In genomic region chr14:74643296-74643695, GRCm38 (mm10) we compare ENCODE assay signal across 8 mouse cellular contexts. TPM values are rescaled to one million over a fixed set of nuclear protein-coding genes. Genes with fewer than 3 reads are reported as not detected.
A peak's percentile ranks its signal among the peaks of the same experiment; 100 is the strongest.
DNase-seq lines count a peak whose midpoint lies in the region; ATAC-seq and TF ChIP-seq lines count a peak whose summit lies in the region.

No protein-coding gene starts in this region.

- peak; percentile 43 for DNase-seq in ZHBTc4 (ENCODE audit: low read depth, low spot score)
- DNase-seq in gastrocnemius, adult 2 months, result peak; percentile 83
- DNase-seq in hindbrain, postnatal 0 days (ENCODE audit: low spot score), result peak; percentile 88
- DNase-seq in left cerebral cortex, adult 18-20 months (ENCODE audit: low spot score in 2 of 2), result peak; percentile 90 to 92
- DNase-seq in lung, postnatal 4 days, result peak; percentile 72 to 83
- DNase-seq in retina, postnatal 1 day, result peak; percentile 83
- peak; percentile 71 for DNase-seq in urinary bladder, adult 2 months (ENCODE audit: low spot score)

- 0% methylated on average over 4 of the region's 4 CpGs for WGBS in hindbrain, postnatal 0 days

- H3K27me3 ChIP-seq in hindbrain, postnatal 0 days (ENCODE audit: insufficient read depth, low read length), result no peaks in the 10 kb centered on the region

- H3K9me3 ChIP-seq in hindbrain, postnatal 0 days (ENCODE audit: low read length), result no peaks in the 10 kb centered on the region

- peak; percentile 99; the same call in 1 of the 2 replicates for TF ChIP-seq CTCF in gastrocnemius, adult 2 months (IDR thresholded peaks at IDR 0.05)
- peak; percentile 98 for TF ChIP-seq CTCF in hindbrain, postnatal 0 days (IDR thresholded peaks at IDR 0.05; ENCODE audit: low read depth)

- peaks cover 4% of the 10 kb centered on the region; the same call in 1 of the 2 replicates for H3K4me1 ChIP-seq in hindbrain, postnatal 0 days (ENCODE audit: insufficient read depth, low read length)

- H3K27ac ChIP-seq in gastrocnemius, adult 2 months, result peak overlapping the region; percentile 66
- H3K27ac ChIP-seq in hindbrain, postnatal 0 days, result 0 out of 2 replicates have a peak overlapping the region, but pooled peaks have one; percentile 11

- no peaks in the 10 kb centered on the region for H3K36me3 ChIP-seq in hindbrain, postnatal 0 days (ENCODE audit: insufficient read depth, low read length)

- H3K9ac ChIP-seq in hindbrain, postnatal 0 days (replicated peaks; ENCODE audit: low read length), result no peak overlapping the region; the same call in 1 of the 2 replicates

- H3K4me2 ChIP-seq in hindbrain, postnatal 0 days (ENCODE audit: low read depth, low read length), result peak overlapping the region; percentile 87

- peak; percentile 79 for ATAC-seq in common myeloid progenitor, adult 5-6 weeks (replicated peaks; ENCODE audit: low read depth, poor library complexity, severe bottlenecking)
- peak; percentile 61 for ATAC-seq in hindbrain, postnatal 0 days

- H3K4me3 ChIP-seq in gastrocnemius, adult 2 months, result peak overlapping the region; percentile 70
- H3K4me3 ChIP-seq in hindbrain, postnatal 0 days (ENCODE audit: low read length), result peak overlapping the region; percentile 46

- intact Hi-C loops in gastrocnemius, adult 2 months (cut with DNase I), result loop anchor here (10.0 kb wide), 1 partner anchor 62 kb away; no protein-coding TSS in a partner anchor

RNA-seq across cellular contexts. Expression of gene Htr2a, which starts 2.7 kb away (rescaled TPM):
- total RNA-seq in common myeloid progenitor, adult 5-6 weeks (2017), result 2.6 and 3.9 TPM in 2 replicates
- under 1 TPM; 0.15 to 0.20 TPM for total RNA-seq in gastrocnemius, adult 2 months (2021)
- total RNA-seq in hindbrain, postnatal 0 days (2014; rRNA removed), result 8.3 and 8.7 TPM in 2 replicates
- polyA plus RNA-seq in hindbrain, postnatal 0 days (2015; fragmentation: Nextera tagmentation; extraction: Ambion mirVana), result 2.4 TPM in 2 replicates
- 10 to 100 TPM; 22.6 to 25.6 TPM for total RNA-seq in left cerebral cortex, adult 18-20 months (2021)
- 0.75 and 0.84 TPM in 2 replicates for polyA plus RNA-seq in urinary bladder, adult 2 months (2012; rRNA removed)

Comparison
In these comparisons a context has a peak if more than half of its experiments do, and no peak if none do; other contexts are left out.
1. Peak in every context shown above with its lines: DNase-seq, ATAC-seq, H3K4me3 ChIP-seq and H3K27ac ChIP-seq.